Comparison of ENCODE assay signal across 8 mouse cellular contexts in genomic region chr19:23006517-23007273, GRCm38 (mm10).
A peak's percentile ranks its signal among the peaks of the same experiment; 100 is the strongest.
DNase-seq lines count a peak whose midpoint lies in the region; TF ChIP-seq lines count a peak whose summit lies in the region.

No protein-coding gene starts in this region.

- in situ Hi-C loops in CH12.LX (cut with MboI; ENCODE audit: low pct_ligation_motif_present, low pct_unique_long_range_greater_than_20kb, low sequenced_read_pairs) = no loop called here

- H3K4me1 ChIP-seq in liver, adult 2 months (ENCODE audit: control insufficient read depth, insufficient read depth, low read length) = peaks cover 7% of the 10 kb centered on the region; the same call in 1 of the 2 replicates
- H3K4me1 ChIP-seq in CH12.LX (ENCODE audit: control insufficient read depth in 1 of 2, insufficient read depth in 2 of 2) = no peaks in the 10 kb centered on the region

- H3K4me2 ChIP-seq in CH12.LX (ENCODE audit: insufficient read depth, low read depth, poor library complexity, severe bottlenecking) = no peak overlapping the region

- no peaks in the 10 kb centered on the region for H3K79me2 ChIP-seq in liver, adult 2 months (ENCODE audit: control insufficient read depth, insufficient read depth, low read length)
- H3K79me2 ChIP-seq in CH12.LX (replicated peaks; ENCODE audit: control insufficient read depth, extremely low read depth, insufficient read depth, poor library complexity, severe bottlenecking) = no peaks in the 10 kb centered on the region

- WGBS in liver, adult 2 months = 49% methylated on average over 11 of the region's 11 CpGs

- no peak overlapping the region for H3K4me3 ChIP-seq in liver, adult 2 months (ENCODE audit: insufficient read depth, low read depth, low read length)
- H3K4me3 ChIP-seq in CH12.LX (replicated peaks in 1 of 3; ENCODE audit: low read depth in 2 of 3, low read length in 2 of 3, poor library complexity in 1 of 3) = no peak overlapping the region

- H3K27me3 ChIP-seq in liver, adult 2 months (ENCODE audit: control insufficient read depth, insufficient read depth, low read length) = no peaks in the 10 kb centered on the region
- H3K27me3 ChIP-seq in CH12.LX (replicated peaks) = no peaks in the 10 kb centered on the region

- H3K9me3 ChIP-seq in CH12.LX (replicated peaks; ENCODE audit: low read length) = no peaks in the 10 kb centered on the region

- TF ChIP-seq EP300 in CH12.LX (IDR thresholded peaks at IDR 0.05; ENCODE audit: low read length) = no peak

- TF ChIP-seq CTCF in liver, adult 2 months (IDR thresholded peaks at IDR 0.05; ENCODE audit: low read depth, low read length) = peak; percentile 74
- peak; percentile 39 to 74; a peak in 3 of 4 replicates for TF ChIP-seq CTCF in CH12.LX (conservative IDR thresholded peaks at IDR 0.05 in 1 of 2, IDR thresholded peaks at IDR 0.05 in 1 of 2; ENCODE audit: low read depth in 2 of 2, low read length in 2 of 2)

- H3K36me3 ChIP-seq in liver, adult 2 months (ENCODE audit: control insufficient read depth, insufficient read depth, low read length) = no peaks in the 10 kb centered on the region
- H3K36me3 ChIP-seq in CH12.LX (replicated peaks in 1 of 2; ENCODE audit: control insufficient read depth in 1 of 2, insufficient read depth in 1 of 2, low read length in 1 of 2) = no peaks in the 10 kb centered on the region

- peak; percentile 42 for TF ChIP-seq RAD21 in CH12.LX (IDR thresholded peaks at IDR 0.05; ENCODE audit: low read depth, low read length)

- no peak overlapping the region for H3K27ac ChIP-seq in liver, adult 2 months (replicated peaks; ENCODE audit: insufficient read depth, low read depth, low read length)
- no peak overlapping the region for H3K27ac ChIP-seq in CH12.LX (ENCODE audit: insufficient read depth, low read depth)

- H3K9ac ChIP-seq in liver, adult 2 months (ENCODE audit: low read depth, low read length) = no peak overlapping the region
- no peak overlapping the region for H3K9ac ChIP-seq in CH12.LX (ENCODE audit: insufficient read depth, low read depth)

- dilution Hi-C loops in CH12.LX (cut with MboI; ENCODE audit: extremely low pct_ligation_motif_present, extremely low pct_unique_long_range_greater_than_20kb, low sequenced_read_pairs) = no loop called here

- DNase-seq in liver, adult 2 months (ENCODE audit: extremely low read depth, low read depth, low spot score) = peak; percentile 61
- DNase-seq in liver = no peak
- DNase-seq in CH12.LX (ENCODE audit: extremely low read depth) = peak; percentile 34
- DNase-seq in adrenal gland, adult 2 months = peak; percentile 36
- peak; percentile 5 for DNase-seq in embryo, embryonic 11.5 days (ENCODE audit: low read depth, low spot score)
- DNase-seq in kidney, adult 8-10 months = peak; percentile 41 to 71
- peak; percentile 10 for DNase-seq in naive thymus-derived CD4-positive, alpha-beta T cell, adult 2 months (ENCODE audit: low read depth)
- no peak for DNase-seq in spleen, adult 12 weeks (ENCODE audit: low spot score)

- no peak for TF ChIP-seq POLR2A in liver, adult 2 months (IDR thresholded peaks at IDR 0.05; ENCODE audit: extremely low read depth, insufficient read depth, low read length)
- no peak for TF ChIP-seq POLR2A in CH12.LX (IDR thresholded peaks at IDR 0.05; ENCODE audit: low read depth, low read length)

TF ChIP-seq in CH12.LX, 34 proteins besides CTCF, POLR2A, EP300 and RAD21:
- no peak for TF ChIP-seq SIN3A (IDR thresholded peaks at IDR 0.05; ENCODE audit: low read length)
- TF ChIP-seq NELFE (IDR thresholded peaks at IDR 0.05; ENCODE audit: low read depth, low read length) = no peak
- TF ChIP-seq HCFC1 (IDR thresholded peaks at IDR 0.05; ENCODE audit: low read depth, low read length) = no peak
- TF ChIP-seq TBP (conservative IDR thresholded peaks at IDR 0.05; ENCODE audit: low read depth, low read length) = no peak
- TF ChIP-seq JUN (IDR thresholded peaks at IDR 0.05; ENCODE audit: insufficient read depth, low read depth, low read length) = no peak
- TF ChIP-seq CHD2 (IDR thresholded peaks at IDR 0.05; ENCODE audit: low read length) = no peak
- TF ChIP-seq MAZ (IDR thresholded peaks at IDR 0.05; ENCODE audit: low read depth, low read length) = no peak
- TF ChIP-seq MEF2A (IDR thresholded peaks at IDR 0.05; ENCODE audit: borderline replicate concordance, low read depth, low read length) = no peak
- TF ChIP-seq UBTF (IDR thresholded peaks at IDR 0.05; ENCODE audit: low read depth, low read length) = no peak
- peak; percentile 34; the same call in 1 of the 2 replicates for TF ChIP-seq ELF1 (IDR thresholded peaks at IDR 0.05; ENCODE audit: low read depth, low read length)
- no peak for TF ChIP-seq MAFK (IDR thresholded peaks at IDR 0.05; ENCODE audit: insufficient replicate concordance, low read length)
- no peak for TF ChIP-seq ZC3H11A (IDR thresholded peaks at IDR 0.05; ENCODE audit: low read depth, low read length)
- TF ChIP-seq IRF4 (IDR thresholded peaks at IDR 0.05; ENCODE audit: low read depth, low read length) = no peak
- TF ChIP-seq ZKSCAN1 (IDR thresholded peaks at IDR 0.05; ENCODE audit: borderline replicate concordance, low read depth, low read length) = no peak
- no peak for TF ChIP-seq E2F4 (IDR thresholded peaks at IDR 0.05; ENCODE audit: insufficient replicate concordance, low read depth, low read length)
- peak; percentile 67 for TF ChIP-seq SMC3 (IDR thresholded peaks at IDR 0.05; ENCODE audit: low read depth, low read length)
- no peak for TF ChIP-seq RCOR1 (conservative IDR thresholded peaks at IDR 0.05; ENCODE audit: low read depth, low read length)
- peak; percentile 19; the same call in 1 of the 2 replicates for TF ChIP-seq ZNF384 (IDR thresholded peaks at IDR 0.05; ENCODE audit: low read depth, low read length)
TF ChIP-seq in CH12.LX: peak in this region for 3.

Comparison
In these comparisons a context has a peak if more than half of its experiments do, and no peak if none do; other contexts are left out.
1. DNase-seq: peak in liver, adult 2 months (single experiment), CH12.LX (single experiment), adrenal gland, adult 2 months (single experiment), embryo, embryonic 11.5 days (single experiment), kidney, adult 8-10 months (2 of 2) and naive thymus-derived CD4-positive, alpha-beta T cell, adult 2 months (single experiment); none in liver (single experiment) and spleen, adult 12 weeks (single experiment).